Mouse (Mus musculus): ENCODE measurements around the gene Tenm4. TPM values are rescaled to one million over a fixed set of nuclear protein-coding genes. Genes with fewer than 3 reads are reported as not detected.

The Tenm4 gene
- polyA plus RNA-seq, 1 experiment from 2014 or later = 5.4 TPM

DNA sequence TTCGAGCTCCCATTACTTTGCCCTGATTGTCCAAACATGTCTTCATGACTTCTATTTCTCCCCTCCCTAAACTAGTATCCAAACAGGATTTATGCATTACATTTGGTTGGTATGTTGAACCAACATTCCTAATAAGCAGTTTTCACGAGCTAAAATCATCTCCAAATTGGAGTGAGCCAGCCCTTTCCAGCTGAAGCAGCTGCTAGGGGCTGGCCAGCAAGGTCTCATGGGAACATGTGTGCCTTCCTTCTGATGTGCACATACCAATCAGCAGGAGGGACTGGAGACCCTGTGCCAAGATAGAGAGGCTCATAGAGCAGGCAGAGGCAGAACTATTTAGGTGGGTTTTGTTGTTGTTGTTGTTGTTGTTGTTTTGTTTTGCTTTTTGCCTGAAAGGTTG is 69.6 kb downstream of the Tenm4 start:
- in situ Hi-C loops (cut with MboI; ENCODE audit: low pct_unique_long_range_greater_than_20kb) = no loop called here
- CTCF ChIA-PET = no interaction called here
- DNase-seq (ENCODE audit: low read depth, low spot score) (no peak), ATAC-seq (peak; percentile 57)
- no peaks in the 10 kb centered on the region for H3K27me3 ChIP-seq
- POLR2A ChIA-PET = interaction anchor here (0.5 kb wide), 1 partner anchor 527 kb away, joined by 3 read pairs; no protein-coding TSS in a partner anchor
- TF ChIP-seq CTCF (IDR thresholded peaks at IDR 0.05) = no peak

DNA sequence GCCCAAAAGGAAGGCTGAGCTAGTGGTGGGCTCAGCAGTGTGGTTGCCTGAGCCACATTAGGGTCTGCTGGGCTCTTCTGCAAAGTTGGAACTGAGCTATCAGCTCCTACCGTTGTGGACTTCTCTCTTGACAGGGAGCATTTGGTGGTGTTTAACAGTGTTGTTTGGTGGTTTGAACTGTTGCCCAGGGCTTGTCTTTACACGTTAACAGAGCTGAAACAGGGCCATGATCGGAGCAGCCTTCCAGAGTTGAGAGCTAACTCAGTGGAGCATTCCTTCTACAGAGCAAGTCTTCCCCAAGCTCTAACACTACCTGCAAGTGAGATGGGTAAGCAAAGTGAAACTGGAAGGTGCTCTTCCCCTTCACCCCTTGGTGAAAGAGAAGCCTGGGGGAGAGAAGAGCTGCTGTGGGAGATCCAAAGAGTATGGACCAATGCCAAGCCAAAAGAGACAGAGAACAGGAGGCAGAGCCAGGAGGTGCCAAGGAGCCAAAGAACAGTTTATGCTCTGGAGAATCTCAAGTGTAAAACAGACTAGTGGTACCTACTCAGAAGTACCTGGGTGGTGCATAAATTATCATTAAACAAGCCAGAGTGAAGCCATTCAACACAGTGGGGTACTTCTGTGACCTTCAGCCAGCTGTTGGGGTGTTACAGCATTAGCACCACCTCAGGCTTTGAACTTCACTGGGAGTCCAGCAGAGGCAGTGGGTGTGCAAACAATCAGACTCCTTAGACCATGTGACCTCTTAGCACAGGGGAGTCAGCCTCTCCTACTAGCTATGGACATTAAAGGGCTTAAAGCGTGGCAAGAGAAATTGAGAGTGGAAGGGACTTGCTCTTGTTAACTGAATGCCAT is 71.5 kb downstream of the Tenm4 start:
- DNase-seq (ENCODE audit: low read depth, low spot score) (no peak), ATAC-seq (no peak)
- in situ Hi-C loops (cut with MboI; ENCODE audit: low pct_unique_long_range_greater_than_20kb) = no loop called here
- H3K27me3 ChIP-seq = no peaks in the 10 kb centered on the region
- ChIA-PET CTCF (interaction anchor here (1.1 kb wide), 1 partner anchor 9 kb away, joined by 3 read pairs; no protein-coding TSS in a partner anchor), POLR2A (no interaction called here)
- TF ChIP-seq CTCF (IDR thresholded peaks at IDR 0.05) = no peak

DNA sequence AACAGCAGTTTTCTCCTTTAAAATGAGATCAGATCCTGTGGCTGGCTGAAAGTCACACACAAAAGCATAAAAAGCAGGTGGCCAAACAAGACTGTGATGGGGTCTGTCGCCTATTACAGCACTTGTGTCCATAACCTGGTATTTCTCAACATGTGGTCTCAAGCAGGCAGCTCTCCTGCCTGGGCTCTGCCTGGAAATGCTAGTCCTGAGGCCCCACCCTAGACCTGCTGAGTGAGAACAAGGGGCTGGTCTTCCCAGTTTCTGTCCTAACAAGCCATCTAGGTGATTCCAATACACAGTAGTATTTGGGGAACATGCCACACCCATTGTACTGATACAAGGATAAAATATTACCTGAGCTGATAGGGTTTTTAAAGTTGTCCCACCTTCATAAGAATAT is 73.8 kb downstream of the Tenm4 start:
- ATAC-seq (no peak), DNase-seq (ENCODE audit: low read depth, low spot score) (no peak)
- CTCF ChIA-PET = interaction anchor here (1.0 to 1.5 kb wide), 2 partner anchors 12 to 14 kb away, joined by 3 read pairs; no protein-coding TSS in a partner anchor
- in situ Hi-C loops (cut with MboI; ENCODE audit: low pct_unique_long_range_greater_than_20kb) = no loop called here
- POLR2A ChIA-PET = no interaction called here
- TF ChIP-seq CTCF (IDR thresholded peaks at IDR 0.05) = no peak
- H3K27me3 ChIP-seq = no peaks in the 10 kb centered on the region

DNA sequence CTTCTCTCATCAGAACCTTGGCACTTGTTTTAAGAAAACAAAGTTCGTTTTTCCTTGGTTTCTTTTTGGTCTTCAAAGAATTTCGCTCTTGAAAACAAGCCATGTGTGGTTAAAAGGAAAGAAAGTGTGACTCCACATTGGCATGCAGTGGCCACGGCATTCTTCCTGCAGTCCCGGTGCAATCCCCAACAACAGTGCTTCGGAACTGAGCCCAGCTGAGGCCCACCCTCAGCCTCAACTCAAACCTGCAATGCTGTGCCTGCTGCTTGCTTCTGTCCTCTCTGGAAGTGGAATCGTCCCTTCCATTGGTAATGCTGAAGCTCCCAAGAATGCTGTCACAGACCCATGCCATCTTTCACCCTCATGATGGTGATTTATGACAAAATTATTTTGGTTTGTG is 88.6 kb downstream of the Tenm4 start:
- CTCF ChIA-PET = no interaction called here
- in situ Hi-C loops (cut with MboI; ENCODE audit: low pct_unique_long_range_greater_than_20kb) = no loop called here
- no peak for ATAC-seq

DNA sequence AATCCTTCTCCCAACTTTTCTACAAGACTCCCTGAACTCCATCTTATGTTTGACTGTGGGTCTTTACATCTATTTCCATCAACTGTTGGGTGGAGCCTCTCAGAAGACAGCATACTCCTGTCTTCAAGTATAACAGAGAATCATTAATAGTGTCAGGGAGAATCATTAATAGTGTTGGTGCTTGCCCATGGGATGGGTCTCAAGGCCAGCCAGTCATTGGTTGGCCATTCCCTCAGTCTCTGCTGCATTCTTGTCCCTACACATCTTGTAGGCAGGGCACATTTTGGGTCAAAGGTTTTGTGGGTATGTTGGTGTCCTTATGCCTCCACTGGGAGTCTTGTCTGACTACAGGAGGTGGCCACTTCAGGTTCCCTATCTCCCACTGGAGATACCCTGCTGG is 91.1 kb downstream of the Tenm4 start:
- no peak for TF ChIP-seq CTCF (IDR thresholded peaks at IDR 0.05)
- ATAC-seq (no peak), DNase-seq (ENCODE audit: low read depth, low spot score) (no peak)
- in situ Hi-C loops (cut with MboI; ENCODE audit: low pct_unique_long_range_greater_than_20kb) = no loop called here
- H3K27me3 ChIP-seq = no peaks in the 10 kb centered on the region
- CTCF ChIA-PET = no interaction called here
- POLR2A ChIA-PET = interaction anchor here (0.6 kb wide), 1 partner anchor 35 kb away, joined by 5 read pairs; no protein-coding TSS in a partner anchor

More for the DNA sequence above, 88.6 kb downstream of the Tenm4 start:
- POLR2A ChIA-PET = interaction anchor here (0.6 kb wide), 1 partner anchor 211 kb away, joined by 3 read pairs; no protein-coding TSS in a partner anchor
- TF ChIP-seq CTCF (IDR thresholded peaks at IDR 0.05) = no peak
- H3K27me3 ChIP-seq = no peaks in the 10 kb centered on the region
- DNase-seq (ENCODE audit: low read depth, low spot score) = no peak

DNA sequence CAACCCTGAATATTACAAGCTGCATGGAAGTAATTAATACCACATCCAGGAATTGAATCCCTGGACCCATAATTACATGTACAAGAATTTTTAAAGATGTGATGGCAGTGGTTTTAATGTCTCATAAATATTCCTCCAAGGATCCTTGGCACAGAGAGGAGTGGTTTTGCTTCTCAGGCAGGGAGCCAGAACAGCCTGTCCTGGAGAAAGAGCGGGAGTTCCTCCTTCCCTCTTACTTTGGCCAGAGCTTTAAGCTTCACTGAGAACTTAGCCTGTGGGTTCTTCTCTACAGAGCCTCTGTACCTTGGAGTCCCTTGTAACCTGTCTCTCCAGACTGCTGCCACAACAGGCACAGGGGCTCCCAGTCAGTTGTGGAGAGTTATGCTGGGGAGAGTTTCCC is 94.9 kb downstream of the Tenm4 start:
- no peak for DNase-seq (ENCODE audit: low read depth, low spot score)
- POLR2A ChIA-PET = no interaction called here

DNA sequence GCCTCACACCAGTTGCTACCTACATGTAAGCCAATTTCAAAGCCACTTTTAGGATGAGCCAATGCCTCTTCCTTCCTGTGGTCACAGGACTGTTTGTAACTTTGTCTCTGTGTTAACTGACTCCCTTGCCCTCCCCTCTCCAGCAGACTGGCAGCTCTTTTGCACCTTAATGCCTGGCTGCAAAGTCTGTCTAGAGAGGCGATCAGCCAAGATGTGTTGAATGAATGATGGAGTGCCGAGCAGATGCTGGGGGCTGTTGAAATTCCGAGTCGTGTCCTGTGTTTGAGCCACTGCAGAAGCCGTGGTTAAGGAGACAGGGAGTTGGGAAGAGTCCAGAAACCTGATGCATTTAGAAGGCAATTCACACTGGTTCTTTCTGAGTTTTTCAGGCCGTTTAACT is 96.2 kb downstream of the Tenm4 start:
- ATAC-seq (peak; percentile 39), DNase-seq (ENCODE audit: low read depth, low spot score) (no peak)
- POLR2A ChIA-PET = no interaction called here
- no peaks in the 10 kb centered on the region for H3K27me3 ChIP-seq
- no peak for TF ChIP-seq CTCF (IDR thresholded peaks at IDR 0.05)
- in situ Hi-C loops (cut with MboI; ENCODE audit: low pct_unique_long_range_greater_than_20kb) = no loop called here
- CTCF ChIA-PET = interaction anchor here (0.8 to 1.6 kb wide), 2 partner anchors 14 to 19 kb away, joined by 3 read pairs; no protein-coding TSS in a partner anchor

More for the DNA sequence above, 94.9 kb downstream of the Tenm4 start:
- ATAC-seq = no peak
- in situ Hi-C loops (cut with MboI; ENCODE audit: low pct_unique_long_range_greater_than_20kb) = no loop called here
- no peaks in the 10 kb centered on the region for H3K27me3 ChIP-seq
- CTCF ChIA-PET = interaction anchor here (1.6 kb wide), 1 partner anchor 12 kb away, joined by 3 read pairs; no protein-coding TSS in a partner anchor
- TF ChIP-seq CTCF (IDR thresholded peaks at IDR 0.05) = no peak

DNA sequence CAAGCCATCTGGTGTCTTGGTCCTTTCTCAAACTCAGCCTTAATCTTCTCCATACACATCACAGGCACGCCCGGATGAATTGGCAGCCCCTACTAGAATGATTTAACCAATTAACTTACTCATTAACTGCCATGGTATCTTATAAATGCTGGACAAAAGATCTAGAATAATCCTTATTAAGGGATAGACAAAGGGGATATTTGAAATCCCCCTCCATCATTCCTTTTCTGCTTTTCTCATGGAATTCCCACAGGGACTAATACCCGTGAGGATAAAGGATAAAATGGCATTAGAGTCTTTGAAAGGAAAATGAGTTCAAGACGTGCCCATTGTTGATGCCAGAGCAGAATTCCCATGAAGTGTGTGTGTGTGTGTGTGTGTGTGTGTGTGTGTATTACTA is 99.6 kb downstream of the Tenm4 start:
- no peaks in the 10 kb centered on the region for H3K27me3 ChIP-seq
- in situ Hi-C loops (cut with MboI; ENCODE audit: low pct_unique_long_range_greater_than_20kb) = no loop called here
- TF ChIP-seq CTCF (IDR thresholded peaks at IDR 0.05) = no peak
- CTCF ChIA-PET = no interaction called here
- POLR2A ChIA-PET = no interaction called here
- ATAC-seq = no peak
- no peak for DNase-seq (ENCODE audit: low read depth, low spot score)

DNA sequence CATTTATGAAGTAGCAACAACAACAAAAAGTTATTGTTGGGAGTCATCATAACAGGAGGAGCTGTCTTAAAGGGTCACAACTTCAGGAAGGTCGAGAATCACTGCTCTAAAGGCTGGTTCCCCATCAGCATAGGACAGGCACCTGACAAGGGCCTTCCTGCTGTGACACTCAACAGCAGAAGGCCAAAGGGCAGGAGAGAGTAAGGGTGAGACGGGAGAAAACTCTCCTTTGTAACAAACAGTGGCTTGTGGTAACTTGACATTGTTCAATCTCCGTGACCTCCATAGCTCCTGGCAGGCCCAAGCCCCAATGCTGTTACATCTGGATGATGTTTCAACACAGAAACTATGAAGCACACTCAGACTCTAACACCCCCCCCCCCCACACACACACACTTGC is 101.0 kb downstream of the Tenm4 start:
- no peaks in the 10 kb centered on the region for H3K27me3 ChIP-seq
- ChIA-PET POLR2A (no interaction called here), CTCF (interaction anchor here (1.2 kb wide), 1 partner anchor 32 kb away, joined by 3 read pairs; no protein-coding TSS in a partner anchor)
- in situ Hi-C loops (cut with MboI; ENCODE audit: low pct_unique_long_range_greater_than_20kb) = no loop called here
- DNase-seq (ENCODE audit: low read depth, low spot score) (no peak), ATAC-seq (no peak)
- TF ChIP-seq CTCF (IDR thresholded peaks at IDR 0.05) = no peak

DNA sequence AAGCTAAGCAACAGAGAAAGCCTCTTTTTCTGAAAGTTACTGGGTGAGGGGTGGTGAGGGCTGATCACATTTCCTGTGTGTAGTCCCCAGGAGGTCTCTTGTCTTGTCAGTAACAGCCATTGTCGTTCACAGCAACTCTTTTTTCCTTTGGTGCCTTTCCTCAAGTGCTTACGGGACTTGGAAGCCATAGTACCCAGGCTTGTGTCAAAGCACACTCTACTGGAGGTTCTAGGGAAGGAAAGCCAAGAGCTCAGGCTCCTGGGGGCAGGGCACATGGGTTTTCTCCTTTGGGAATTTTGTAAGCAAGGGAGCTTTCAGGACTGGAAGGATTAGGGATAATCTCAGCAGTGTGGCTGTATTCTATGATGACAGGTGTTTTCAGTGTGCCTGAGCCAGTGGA is 103.4 kb downstream of the Tenm4 start:
- TF ChIP-seq CTCF (IDR thresholded peaks at IDR 0.05) = no peak
- in situ Hi-C loops (cut with MboI; ENCODE audit: low pct_unique_long_range_greater_than_20kb) = no loop called here
- H3K27me3 ChIP-seq = no peaks in the 10 kb centered on the region
- ATAC-seq (no peak), DNase-seq (ENCODE audit: low read depth, low spot score) (no peak)
- ChIA-PET POLR2A (no interaction called here), CTCF (interaction anchor here (1.7 kb wide), 1 partner anchor 16 kb away, joined by 4 read pairs; no protein-coding TSS in a partner anchor)

DNA sequence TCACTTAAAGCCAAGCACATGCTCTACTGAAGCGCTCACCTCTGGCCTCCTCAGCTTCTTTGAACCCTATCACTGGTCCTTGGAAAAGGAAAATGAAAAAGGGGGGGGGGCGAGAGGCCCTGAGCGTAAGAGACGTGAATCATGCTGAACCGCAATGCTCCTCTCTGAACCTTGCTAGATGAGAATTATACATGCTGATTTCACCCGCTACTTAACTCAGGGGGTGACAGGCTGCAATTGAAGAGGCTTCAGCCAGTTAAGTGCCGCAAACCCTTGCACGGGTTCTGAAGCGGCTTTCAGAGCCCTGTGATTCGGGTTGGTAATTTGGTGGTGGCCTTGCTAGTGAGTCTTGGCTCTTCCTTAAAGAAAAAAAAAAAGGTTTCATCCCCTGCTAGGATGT is 106.5 kb downstream of the Tenm4 start:
- in situ Hi-C loops (cut with MboI; ENCODE audit: low pct_unique_long_range_greater_than_20kb) = no loop called here
- DNase-seq (ENCODE audit: low read depth, low spot score) (no peak), ATAC-seq (no peak)
- POLR2A ChIA-PET = interaction anchor here (0.6 kb wide), 1 partner anchor 81 kb away, joined by 3 read pairs; no protein-coding TSS in a partner anchor
- H3K27me3 ChIP-seq = no peaks in the 10 kb centered on the region
- CTCF ChIA-PET = no interaction called here
- TF ChIP-seq CTCF (IDR thresholded peaks at IDR 0.05) = no peak

Measured in Patski (cell line).